Mouse (Mus musculus) naive thymus-derived CD4-positive, alpha-beta T cell, adult 2 months (primary cell): ENCODE data around the gene Cd53.

Source experiments
- DNase-seq: peaks from one replicate; pipeline ENCODE4 v3.0.0-alpha.2; 2011; ENCODE audit warnings: low read depth

The Cd53 gene

DNA sequence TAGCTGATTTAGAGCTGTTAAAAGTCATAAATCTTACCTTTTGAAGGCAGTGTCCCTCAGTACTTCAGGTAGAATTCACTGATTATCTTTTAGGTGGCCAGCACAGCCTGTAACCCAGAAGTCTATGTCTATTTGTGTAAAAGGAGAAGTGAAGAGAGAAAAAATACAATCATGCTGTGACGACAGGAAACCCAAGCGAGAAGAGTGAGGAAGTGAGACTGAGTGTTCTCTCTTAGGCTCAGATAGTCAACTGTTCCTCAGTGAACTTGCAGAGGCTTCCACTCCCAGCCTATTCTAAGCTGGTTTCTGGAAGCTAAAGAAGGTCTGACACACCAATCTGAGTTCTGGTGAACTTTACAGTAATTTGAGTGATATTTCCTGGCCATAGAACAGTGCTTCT is at the start of gene Cd53:
Cd53 (minus strand) TSS at position 220 of the 400 bp plus-strand sequence.
- DNase-seq: peak; percentile 84

DNA sequence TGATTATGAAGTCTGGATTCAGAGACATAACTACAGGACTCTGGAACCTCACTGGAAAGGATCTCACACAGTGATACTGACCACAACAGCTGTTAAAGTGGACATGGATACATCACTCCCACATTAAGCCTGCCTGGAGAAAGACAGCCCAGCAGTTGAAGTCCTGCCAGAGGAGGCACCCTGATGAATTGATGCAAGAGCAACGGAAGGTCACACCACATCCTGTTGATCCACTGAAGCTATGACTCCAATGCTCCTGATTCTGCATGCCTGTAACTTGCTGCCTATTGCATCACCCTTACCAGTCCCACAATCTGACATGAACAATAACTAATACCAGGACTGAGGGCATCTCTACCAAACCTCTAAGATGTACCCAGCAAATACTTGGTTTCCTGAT is 42.2 kb upstream of the Cd53 start:
- peak; percentile 82 for DNase-seq

DNA sequence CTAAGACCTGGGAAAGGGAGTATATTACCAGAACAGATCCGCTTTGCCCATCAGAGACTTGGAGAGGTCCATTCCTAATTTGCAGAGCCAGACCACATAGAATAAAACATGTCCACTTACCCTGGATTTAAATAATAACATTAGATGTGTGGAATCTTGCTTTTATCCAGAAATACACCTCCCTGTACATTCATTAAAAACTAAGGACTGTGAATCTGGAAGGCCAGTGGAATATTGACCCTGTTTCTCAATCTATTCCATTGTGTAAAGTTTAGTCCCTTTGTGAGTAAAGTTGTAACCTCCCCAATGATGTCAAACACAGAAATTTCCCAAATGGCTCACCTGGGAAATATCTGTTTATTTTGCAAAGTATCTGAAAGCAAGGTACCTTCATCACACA is 36.2 kb upstream of the Cd53 start, which contains the start of gene Olfr266:
Olfr266 (minus strand) TSS at position 101 of the 400 bp plus-strand sequence.
- no peak for DNase-seq

GRCm38 (mm10) chr3:106817676-106818075 is 27.7 kb upstream of the Cd53 start:
- no peak for DNase-seq

- DNase-seq: no peak
Observed at GRCm38 (mm10) chr3:106808972-106809695, 19.2 kb upstream of the Cd53 start.

DNA sequence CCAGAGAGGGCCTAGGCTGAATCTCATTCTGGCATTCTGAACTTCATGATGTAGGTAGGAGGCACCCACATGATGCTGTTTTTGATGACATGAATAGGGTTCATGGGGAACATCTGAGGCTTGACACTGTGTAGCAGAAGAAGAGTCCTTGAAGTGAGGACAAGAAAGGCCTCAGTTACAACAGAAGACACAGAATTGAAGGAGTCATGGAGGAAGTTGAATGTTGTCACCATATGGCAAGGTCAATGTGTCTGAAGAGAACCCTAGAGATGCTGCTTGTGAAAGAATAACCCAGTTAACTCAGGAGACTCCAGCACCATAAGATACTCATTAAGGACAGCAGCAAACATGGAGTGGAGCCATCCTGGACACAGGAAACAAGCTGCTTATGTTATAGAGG is 8.1 kb upstream of the Cd53 start:
- no peak for DNase-seq

- peak; percentile 92 for DNase-seq
Observed at GRCm38 (mm10) chr3:106788440-106788887, 1.5 kb downstream of the Cd53 start.

- DNase-seq: peak; percentile 90
Observed at GRCm38 (mm10) chr3:106787972-106788371, 2.0 kb downstream of the Cd53 start.

- peak; percentile 87 for DNase-seq
Observed at GRCm38 (mm10) chr3:106785130-106785529, 4.8 kb downstream of the Cd53 start.

DNA sequence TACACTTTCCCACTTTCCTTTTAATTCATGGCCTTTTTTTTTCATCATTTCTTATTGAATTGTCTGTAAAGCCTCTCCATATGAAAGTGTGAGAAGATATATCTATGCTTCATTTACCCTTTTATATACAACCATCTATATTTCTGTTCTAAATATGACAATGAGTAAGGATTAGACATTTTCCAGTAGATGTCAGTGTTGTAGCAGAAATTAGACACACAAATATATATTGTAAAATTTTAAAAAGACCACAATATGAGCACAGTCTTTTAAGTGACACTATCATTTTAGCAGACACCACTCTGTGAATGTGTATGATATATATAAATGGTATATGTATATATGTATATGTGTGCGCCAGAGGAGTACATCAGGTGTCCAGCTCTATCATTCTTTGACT is 18.1 kb downstream of the Cd53 start:
- peak; percentile 66 for DNase-seq

- no peak for DNase-seq
Observed at GRCm38 (mm10) chr3:106755898-106756297, 34.1 kb downstream of the Cd53 start.

DNA sequence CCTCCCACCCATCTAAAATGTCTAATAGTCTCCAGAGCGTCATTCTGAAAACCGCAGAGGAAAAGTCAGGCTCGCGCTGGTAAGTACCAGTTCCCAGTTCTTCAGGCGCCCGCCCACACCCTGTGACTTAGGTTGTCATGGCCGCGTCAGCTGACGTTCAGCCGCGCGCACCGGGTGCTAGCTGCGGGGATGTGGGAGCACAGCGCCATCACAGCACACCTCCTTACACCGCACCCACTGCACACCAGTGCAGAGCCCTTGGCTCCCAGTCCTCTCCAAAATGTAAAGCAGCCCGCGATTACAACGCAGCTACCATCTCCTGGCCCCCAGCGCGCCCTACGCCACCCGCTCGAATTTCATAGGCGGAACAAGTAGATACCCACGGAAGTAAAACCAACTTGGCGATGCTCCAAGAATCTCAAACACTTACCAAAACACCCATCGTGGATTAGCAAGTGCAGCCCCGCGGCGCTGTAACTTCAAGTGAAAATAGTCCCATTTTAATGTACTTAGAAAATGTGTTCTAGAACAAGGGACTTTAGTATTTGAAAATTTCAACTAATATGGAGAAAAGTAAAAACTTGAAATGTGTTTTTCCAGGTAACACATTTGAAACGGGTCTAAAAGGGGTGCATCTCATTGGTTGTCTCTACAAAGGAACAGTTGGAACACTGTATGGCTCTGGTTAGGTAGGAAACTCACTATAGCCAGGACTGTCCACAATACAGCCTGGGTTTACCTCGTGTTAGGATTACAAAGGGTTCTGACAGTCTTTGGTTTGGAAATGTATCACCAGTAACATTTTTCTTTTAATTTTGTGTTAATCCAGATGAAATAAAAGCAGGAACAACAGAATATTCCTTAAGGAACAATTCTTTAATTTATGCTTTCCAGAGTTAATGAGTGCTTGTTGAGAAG is 67.7 kb downstream of the Cd53 start:
- DNase-seq: peak; percentile 98

DNA sequence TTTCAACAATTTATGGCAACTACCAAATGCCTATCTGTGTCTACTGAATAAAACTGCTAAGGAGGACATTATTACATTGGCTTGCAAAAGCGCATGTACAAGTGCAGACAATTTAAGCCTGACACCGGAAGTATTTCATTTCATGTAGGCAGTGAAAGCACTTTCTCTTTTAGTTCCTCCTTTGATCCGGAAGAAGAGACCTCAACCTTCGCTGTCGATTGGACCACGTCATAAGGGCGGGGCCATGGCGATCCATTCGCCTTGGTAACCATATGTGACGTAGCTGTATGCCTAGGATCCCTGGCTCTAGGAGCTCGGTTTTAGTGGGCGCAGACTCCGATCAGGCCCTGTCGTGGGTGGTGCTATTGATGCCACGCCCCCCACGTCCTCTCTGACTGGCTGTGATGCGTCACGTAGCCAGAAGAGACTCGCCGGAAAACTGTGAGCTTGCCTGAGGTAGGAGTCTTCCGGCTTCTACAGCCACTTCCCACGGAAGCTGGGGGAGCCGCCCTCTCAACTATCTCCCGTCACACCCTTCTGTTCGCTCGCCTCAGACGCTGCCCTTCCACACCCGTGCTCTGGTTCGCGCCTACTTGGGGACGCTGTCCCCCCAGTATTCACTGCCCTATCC is 68.4 kb downstream of the Cd53 start:
- peak; percentile 99 for DNase-seq
